Mouse (Mus musculus): ENCODE measurements around the gene Itprip. TPM values are rescaled to one million over a fixed set of nuclear protein-coding genes. Genes with fewer than 3 reads are reported as not detected.

Itprip gene
- polyA plus RNA-seq (2014; fragmentation: Nextera tagmentation; extraction: Ambion mirVana) = 11.8 and 13.2 TPM in 2 replicates

- Histone ChIP-seq H3K27me3 (ENCODE audit: control insufficient read depth, insufficient read depth, low read length) (no peaks in the 10 kb centered on the region), H3K36me3 (ENCODE audit: control insufficient read depth, insufficient read depth, low read length) (no peaks in the 10 kb centered on the region), H3K9me3 (ENCODE audit: control insufficient read depth, low read length) (no peaks in the 10 kb centered on the region), H3K9ac (ENCODE audit: low read length) (peak within 1 kb of the TSS; percentile 90), H3K4me3 (ENCODE audit: low read depth, low read length) (peak within 1 kb of the TSS; percentile 68), H3K4me2 (peak within 1 kb of the TSS; percentile 74), H3K4me1 (ENCODE audit: control insufficient read depth, insufficient read depth, low read length) (peaks cover 21% of the 10 kb centered on the region), H3K27ac (ENCODE audit: low read depth, low read length) (peak within 1 kb of the TSS; percentile 84)
- WGBS = under 1% methylated on average over 48 of the region's 48 CpGs
- peak; percentile 82 for ATAC-seq (ENCODE audit: low FRiP score)
- peak; percentile 99 for DNase-seq (ENCODE audit: low spot score, missing footprints)
Measured at GRCm38 (mm10) chr19:47919126-47919965, at the start of gene Itprip, which contains the start of gene Cfap43. Gene Itprip, minus strand, starts transcription at chr19:47919299. Gene Cfap43, minus strand, starts transcription at chr19:47919287.

- H3K27me3 ChIP-seq (ENCODE audit: control insufficient read depth, insufficient read depth, low read length) = no peaks in the 10 kb centered on the region
- ATAC-seq (ENCODE audit: low FRiP score) (no peak), DNase-seq (ENCODE audit: low spot score, missing footprints) (no peak)
- no peak overlapping the region for H3K9ac ChIP-seq (ENCODE audit: low read length)
- no peak overlapping the region for H3K4me2 ChIP-seq
- H3K36me3 ChIP-seq (ENCODE audit: control insufficient read depth, insufficient read depth, low read length) = no peaks in the 10 kb centered on the region
- WGBS = 73% methylated on average over 13 of the region's 13 CpGs
- peaks cover 3% of the 10 kb centered on the region; the same call in 1 of the 2 replicates for H3K4me1 ChIP-seq (ENCODE audit: control insufficient read depth, insufficient read depth, low read length)
- no peaks in the 10 kb centered on the region for H3K9me3 ChIP-seq (ENCODE audit: control insufficient read depth, low read length)
- no peak overlapping the region for H3K27ac ChIP-seq (ENCODE audit: low read depth, low read length)
- H3K4me3 ChIP-seq (ENCODE audit: low read depth, low read length) = no peak overlapping the region
Measured at GRCm38 (mm10) chr19:47958181-47958580, 39.1 kb upstream of the Itprip start.

- H3K4me3 ChIP-seq (ENCODE audit: low read depth, low read length) = no peak overlapping the region
- H3K9me3 ChIP-seq (ENCODE audit: control insufficient read depth, low read length) = no peaks in the 10 kb centered on the region
- no peak overlapping the region for H3K9ac ChIP-seq (ENCODE audit: low read length)
- no peaks in the 10 kb centered on the region for H3K27me3 ChIP-seq (ENCODE audit: control insufficient read depth, insufficient read depth, low read length)
- ATAC-seq (ENCODE audit: low FRiP score) (no peak), DNase-seq (ENCODE audit: low spot score, missing footprints) (peak; percentile 79)
- no peaks in the 10 kb centered on the region for H3K36me3 ChIP-seq (ENCODE audit: control insufficient read depth, insufficient read depth, low read length)
- 62% methylated on average over 9 of the region's 9 CpGs for WGBS
- H3K4me2 ChIP-seq = no peak overlapping the region
- H3K27ac ChIP-seq (ENCODE audit: low read depth, low read length) = no peak overlapping the region
- peaks cover 9% of the 10 kb centered on the region; the same call in 1 of the 2 replicates for H3K4me1 ChIP-seq (ENCODE audit: control insufficient read depth, insufficient read depth, low read length)
Measured at GRCm38 (mm10) chr19:47953169-47953568, 34.1 kb upstream of the Itprip start.

- Histone ChIP-seq H3K27me3 (ENCODE audit: control insufficient read depth, insufficient read depth, low read length) (no peaks in the 10 kb centered on the region), H3K9ac (ENCODE audit: low read length) (no peak overlapping the region), H3K4me1 (ENCODE audit: control insufficient read depth, insufficient read depth, low read length) (peaks cover 9% of the 10 kb centered on the region; the same call in 1 of the 2 replicates), H3K36me3 (ENCODE audit: control insufficient read depth, insufficient read depth, low read length) (no peaks in the 10 kb centered on the region), H3K9me3 (ENCODE audit: control insufficient read depth, low read length) (no peaks in the 10 kb centered on the region), H3K4me3 (ENCODE audit: low read depth, low read length) (no peak overlapping the region), H3K4me2 (no peak overlapping the region), H3K27ac (ENCODE audit: low read depth, low read length) (no peak overlapping the region)
- DNase-seq (ENCODE audit: low spot score, missing footprints) (peak; percentile 68), ATAC-seq (ENCODE audit: low FRiP score) (no peak)
- 89% methylated on average over 7 of the region's 7 CpGs for WGBS
Measured at GRCm38 (mm10) chr19:47950946-47951345, 31.8 kb upstream of the Itprip start.

- Histone ChIP-seq H3K4me1 (ENCODE audit: control insufficient read depth, insufficient read depth, low read length) (no peaks in the 10 kb centered on the region; the same call in 1 of the 2 replicates), H3K27ac (ENCODE audit: low read depth, low read length) (no peak overlapping the region), H3K9me3 (ENCODE audit: control insufficient read depth, low read length) (no peaks in the 10 kb centered on the region), H3K36me3 (ENCODE audit: control insufficient read depth, insufficient read depth, low read length) (no peaks in the 10 kb centered on the region), H3K4me2 (peak overlapping the region; percentile 22), H3K9ac (ENCODE audit: low read length) (no peak overlapping the region), H3K27me3 (ENCODE audit: control insufficient read depth, insufficient read depth, low read length) (peaks cover 3% of the 10 kb centered on the region; the same call in 1 of the 2 replicates), H3K4me3 (ENCODE audit: low read depth, low read length) (no peak overlapping the region)
- ATAC-seq (ENCODE audit: low FRiP score) = peak; percentile 63; the same call in 1 of the 2 replicates
- DNase-seq (ENCODE audit: low spot score, missing footprints) = no peak
- 44% methylated on average over 23 of the region's 23 CpGs for WGBS
Measured at GRCm38 (mm10) chr19:47946821-47947465, 27.8 kb upstream of the Itprip start.

- no peak for ATAC-seq (ENCODE audit: low FRiP score)
- no peaks in the 10 kb centered on the region for H3K9me3 ChIP-seq (ENCODE audit: control insufficient read depth, low read length)
- no peak overlapping the region for H3K27ac ChIP-seq (ENCODE audit: low read depth, low read length)
- no peaks in the 10 kb centered on the region for H3K27me3 ChIP-seq (ENCODE audit: control insufficient read depth, insufficient read depth, low read length)
- no peak overlapping the region for H3K9ac ChIP-seq (ENCODE audit: low read length)
- H3K36me3 ChIP-seq (ENCODE audit: control insufficient read depth, insufficient read depth, low read length) = no peaks in the 10 kb centered on the region
- 87% methylated on average over 6 of the region's 6 CpGs for WGBS
- no peak overlapping the region for H3K4me3 ChIP-seq (ENCODE audit: low read depth, low read length)
- no peak for DNase-seq (ENCODE audit: low spot score, missing footprints)
- H3K4me2 ChIP-seq = no peak overlapping the region
- H3K4me1 ChIP-seq (ENCODE audit: control insufficient read depth, insufficient read depth, low read length) = peaks cover 4% of the 10 kb centered on the region; the same call in 1 of the 2 replicates
Measured at GRCm38 (mm10) chr19:47939361-47939760, 20.3 kb upstream of the Itprip start.

GRCm38 (mm10) chr19:47937443-47938406, 18.6 kb upstream of the Itprip start, which contains the start of gene Cfap58:
Gene Cfap58, plus strand, starts transcription at chr19:47937675.
- Histone ChIP-seq H3K4me2 (peak within 1 kb of the TSS; percentile 58), H3K9ac (ENCODE audit: low read length) (peak within 1 kb of the TSS; percentile 32; the same call in 1 of the 2 replicates), H3K36me3 (ENCODE audit: control insufficient read depth, insufficient read depth, low read length) (no peaks in the 10 kb centered on the region), H3K27me3 (ENCODE audit: control insufficient read depth, insufficient read depth, low read length) (no peaks in the 10 kb centered on the region), H3K27ac (ENCODE audit: low read depth, low read length) (no peak within 1 kb of the TSS), H3K9me3 (ENCODE audit: control insufficient read depth, low read length) (no peaks in the 10 kb centered on the region), H3K4me1 (ENCODE audit: control insufficient read depth, insufficient read depth, low read length) (peaks cover 4% of the 10 kb centered on the region; the same call in 1 of the 2 replicates), H3K4me3 (ENCODE audit: low read depth, low read length) (peak within 1 kb of the TSS; percentile 27)
- peak; percentile 96 for ATAC-seq (ENCODE audit: low FRiP score)
- peak; percentile 98 for DNase-seq (ENCODE audit: low spot score, missing footprints)
- 4% methylated on average over 41 of the region's 41 CpGs for WGBS

GRCm38 (mm10) chr19:47936938-47937337, 17.8 kb upstream of the Itprip start:
- Histone ChIP-seq H3K4me2 (peak overlapping the region; percentile 58), H3K9me3 (ENCODE audit: control insufficient read depth, low read length) (no peaks in the 10 kb centered on the region), H3K27ac (ENCODE audit: low read depth, low read length) (no peak overlapping the region), H3K4me1 (ENCODE audit: control insufficient read depth, insufficient read depth, low read length) (peaks cover 4% of the 10 kb centered on the region; the same call in 1 of the 2 replicates), H3K4me3 (ENCODE audit: low read depth, low read length) (no peak overlapping the region; the same call in 1 of the 2 replicates), H3K9ac (ENCODE audit: low read length) (no peak overlapping the region), H3K36me3 (ENCODE audit: control insufficient read depth, insufficient read depth, low read length) (no peaks in the 10 kb centered on the region), H3K27me3 (ENCODE audit: control insufficient read depth, insufficient read depth, low read length) (no peaks in the 10 kb centered on the region)
- peak; percentile 44 for DNase-seq (ENCODE audit: low spot score, missing footprints)
- WGBS = 70% methylated on average over 9 of the region's 9 CpGs
- no peak for ATAC-seq (ENCODE audit: low FRiP score)

Measured in midbrain, embryonic 11.5 days (tissue).